Mouse (Mus musculus): ENCODE measurements at regions not wholly inside any gene's neighbourhood (a gene's known extent, or its start where the extent isn't known, plus 50 kb on each side); places are given as distances from the start of the nearest gene placed in this dataset.
A peak's percentile ranks its signal among the peaks of the same experiment; 100 is the strongest.

DNA sequence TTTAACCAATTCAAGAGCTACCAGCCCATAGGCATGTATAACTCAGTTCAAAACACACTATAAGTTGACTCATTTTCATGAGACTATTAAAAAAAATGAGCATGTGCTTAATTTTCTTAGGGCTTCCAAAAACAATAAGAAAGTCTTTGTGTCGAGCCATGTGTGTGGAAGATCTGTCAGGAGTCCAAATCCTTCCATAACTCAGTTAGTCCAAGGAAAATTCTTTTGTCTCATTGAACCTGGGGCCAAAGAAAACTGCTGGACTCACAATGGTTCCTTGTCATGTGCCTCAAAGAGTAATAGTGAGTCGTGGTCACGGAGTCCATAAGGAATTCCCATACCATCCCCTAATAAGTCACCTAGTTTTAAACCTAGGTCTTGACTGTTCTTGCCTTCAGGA lies 199.0 kb upstream of the Gm21798 start:
- DNase-seq (ENCODE audit: low spot score in 2 of 2): no peak

DNA sequence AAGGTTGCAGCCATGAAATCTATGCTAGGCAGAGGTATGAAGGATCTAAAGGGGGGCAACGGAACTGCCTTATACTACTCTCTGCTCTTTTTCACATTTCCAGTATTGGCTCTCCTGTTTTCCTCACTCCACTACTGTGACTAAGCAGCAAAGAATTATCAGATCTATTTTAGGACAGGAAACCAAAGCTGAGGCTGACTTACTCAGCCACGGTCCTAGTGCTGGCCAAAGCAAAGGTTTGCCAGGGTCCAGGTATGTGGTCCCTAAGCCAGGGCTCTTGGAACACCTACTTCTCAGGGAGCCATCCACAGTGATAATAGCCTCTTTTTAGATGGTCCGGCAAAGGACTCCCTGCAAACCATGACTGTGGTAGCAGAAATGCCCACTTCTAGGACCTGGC lies 195.6 kb upstream of the Gm21798 start:
- no peak for DNase-seq (ENCODE audit: low spot score in 2 of 2)

DNA sequence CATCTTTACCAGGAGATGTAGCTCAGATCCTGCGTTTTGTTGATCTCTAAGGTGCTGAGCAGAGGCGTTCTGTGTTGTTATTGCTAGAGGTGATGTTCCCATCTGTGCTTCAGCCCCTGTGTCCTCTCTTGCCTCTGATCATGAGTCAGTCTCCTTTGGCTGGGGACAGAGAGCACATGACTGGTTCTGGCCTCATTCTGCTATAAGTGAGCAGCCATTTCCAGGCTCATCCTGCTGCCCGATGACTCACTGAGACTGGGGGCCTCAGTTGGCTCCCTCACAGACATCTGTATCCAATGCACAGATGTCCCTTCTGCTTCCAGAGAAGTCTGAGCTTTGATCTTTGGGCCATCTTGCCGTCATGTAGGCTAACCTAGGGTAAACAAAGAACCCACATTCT lies 194.9 kb upstream of the Gm21798 start:
- peak; percentile 5 to 46 for DNase-seq (ENCODE audit: low spot score in 2 of 2)

DNA sequence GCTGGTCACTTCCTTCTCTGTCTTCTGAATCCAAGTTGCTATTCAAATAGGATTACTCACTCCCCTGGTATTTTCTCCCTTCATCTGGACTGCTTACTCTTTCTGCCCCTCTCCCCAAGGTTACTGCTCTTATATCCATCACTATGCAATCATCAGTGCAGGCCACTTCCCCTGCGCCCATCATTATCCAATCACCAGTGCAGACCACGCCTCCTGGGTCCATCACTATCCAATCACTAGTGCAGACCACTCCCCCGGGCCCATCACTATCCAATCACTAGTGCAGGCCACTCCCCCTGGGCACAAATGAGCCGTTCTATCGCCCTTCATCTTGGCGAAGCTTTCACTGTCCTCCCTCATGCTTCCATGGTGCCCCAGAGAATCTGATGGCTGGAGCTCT lies 191.1 kb upstream of the Gm21798 start:
- no peak for DNase-seq (ENCODE audit: low spot score in 2 of 2)

DNA sequence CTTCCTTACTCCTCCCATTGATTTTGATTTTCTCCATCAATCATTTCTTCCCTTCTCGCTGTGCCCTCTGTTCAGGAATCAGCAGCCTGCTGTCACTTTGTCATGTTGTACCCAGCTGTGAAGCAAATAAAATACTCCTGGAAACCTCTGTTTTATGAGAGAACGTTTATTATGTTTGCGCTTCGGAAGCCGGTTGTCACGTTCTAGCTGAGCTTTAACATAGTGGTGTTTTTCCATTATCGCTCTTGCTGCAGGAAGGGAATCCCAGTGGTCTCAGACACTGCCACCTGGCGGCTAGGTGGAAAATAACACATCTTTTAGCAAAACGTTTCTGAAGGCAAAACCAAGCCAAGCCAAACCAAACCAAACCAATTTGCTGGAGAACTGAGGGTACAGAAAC lies 190.2 kb upstream of the Gm21798 start:
- peak; percentile 46 to 86 for DNase-seq (ENCODE audit: low spot score in 2 of 2)
